Mouse (Mus musculus) megakaryocyte, embryonic 14.5 days (primary cell): ENCODE measurements around the gene Fam216a.

ENCODE experiments used
- FLI1 ChIP-seq: IDR thresholded peaks from 2 replicates; pipeline ENCODE4 v1.6.1; 2012; ENCODE audit warnings: low read length, inconsistent platforms, mixed read lengths
- GATA1 ChIP-seq: IDR thresholded peaks from 3 replicates; pipeline ENCODE4 v1.6.1; 2012; ENCODE audit warnings: mixed read lengths, low read length, inconsistent platforms, borderline replicate concordance

- TF ChIP-seq GATA1: no peak
- no peak for TF ChIP-seq FLI1
Measured at GRCm38 (mm10) chr5:122371591-122372191, 473 bp downstream of the Fam216a start, which contains the start of gene Gpn3.
